Mouse (Mus musculus) stomach, postnatal 0 days (tissue): Measurements from ENCODE around the gene Hist1h4d.
A peak's percentile ranks its signal among the peaks of the same experiment; 100 is the strongest.

ENCODE experiments used
- CTCF ChIP-seq: IDR thresholded peaks from 2 replicates; pipeline ENCODE4 v1.5.1; 2016; ENCODE audit warnings: antibody characterized with exemption, low read depth, mild to moderate bottlenecking, moderate library complexity
- EP300 ChIP-seq: optimal IDR thresholded peaks from 2 replicates; pipeline ENCODE3; 2016; ENCODE audit warnings: antibody characterized with exemption

- TF ChIP-seq CTCF (no peak), EP300 (peak; percentile 91)
Measured at GRCm38 (mm10) chr13:23581408-23582218, at the start of gene Hist1h4d.
